Mouse (Mus musculus): ENCODE data around the gene Sirt2. TPM values are rescaled to one million over a fixed set of nuclear protein-coding genes. Genes with fewer than 3 reads are reported as not detected.

The Sirt2 gene
- polyA plus RNA-seq, 1 experiment: 203 TPM

DNA sequence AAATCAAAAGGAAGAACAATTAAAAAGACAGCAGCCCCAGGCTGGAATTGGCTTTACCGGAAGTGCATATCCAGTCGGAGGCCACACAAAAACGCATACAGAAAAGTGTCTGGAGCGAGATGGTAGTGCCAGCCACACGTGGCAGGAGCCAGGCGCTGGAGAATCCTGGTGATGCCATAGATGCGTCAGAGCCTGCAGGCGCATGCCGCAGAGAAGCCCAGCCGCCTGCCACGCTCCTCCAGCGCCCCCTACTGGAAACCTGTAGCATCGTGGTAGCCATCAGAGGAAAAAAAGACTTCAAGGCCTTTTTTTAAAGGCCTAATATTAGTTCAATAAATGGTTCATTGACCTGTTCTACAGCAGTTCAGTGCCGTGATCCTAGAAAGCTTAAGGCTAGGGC lies 39.9 kb upstream of the Sirt2 start:
- Histone ChIP-seq H3K27ac (ENCODE audit: control insufficient read depth, insufficient read depth, low read depth, low read length) (no peak overlapping the region), H3K4me1 (ENCODE audit: control insufficient read depth, insufficient read depth, low read length) (peaks cover 4% of the 10 kb centered on the region; the same call in 1 of the 2 replicates), H3K4me3 (ENCODE audit: control insufficient read depth, low read depth, low read length) (peak overlapping the region; percentile 65), H3K36me3 (ENCODE audit: control insufficient read depth, insufficient read depth, low read length) (no peaks in the 10 kb centered on the region), H3K27me3 (ENCODE audit: control insufficient read depth, insufficient read depth, low read length) (no peaks in the 10 kb centered on the region)
- no peak for TF ChIP-seq POLR2A (IDR thresholded peaks at IDR 0.05; ENCODE audit: control insufficient read depth, low read depth, low read length)
- TF ChIP-seq CTCF (IDR thresholded peaks at IDR 0.05; ENCODE audit: control insufficient read depth, insufficient read depth, insufficient replicate concordance, low read depth, low read length): peak; percentile 87

DNA sequence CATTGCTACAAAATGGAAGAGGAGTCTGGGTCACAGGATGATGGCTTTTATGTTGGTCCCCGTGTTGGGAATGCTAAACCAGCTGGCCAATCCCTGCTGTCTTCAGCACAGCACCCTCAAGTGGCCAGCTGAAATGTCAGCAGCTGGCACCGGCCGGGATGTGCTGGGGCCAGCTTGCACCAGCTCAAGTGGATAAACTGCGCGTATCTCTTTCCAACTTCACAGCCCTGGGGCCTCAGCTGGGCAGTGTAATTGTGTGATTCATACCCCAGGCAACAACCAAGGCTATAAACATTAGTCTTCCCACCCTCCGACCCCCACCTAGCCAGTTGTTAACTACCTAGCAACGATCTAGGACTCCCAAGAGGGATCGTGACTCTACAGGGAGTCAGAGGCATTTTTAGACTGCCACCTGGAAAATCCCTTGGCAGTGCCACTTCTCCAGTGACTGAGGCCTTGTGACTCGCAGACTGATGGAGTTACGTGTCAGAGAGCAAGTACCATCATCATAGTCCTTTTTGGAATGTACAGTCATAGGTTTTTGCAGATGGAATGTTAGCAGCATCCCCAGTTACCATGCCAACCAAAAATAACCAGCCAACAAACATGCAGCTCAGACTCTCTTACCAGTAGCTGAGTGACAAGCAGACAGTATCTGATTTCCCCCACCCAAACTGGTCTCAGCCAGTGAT lies 38.7 kb upstream of the Sirt2 start:
- Histone ChIP-seq H3K27me3 (ENCODE audit: control insufficient read depth, insufficient read depth, low read length) (no peaks in the 10 kb centered on the region), H3K36me3 (ENCODE audit: control insufficient read depth, insufficient read depth, low read length) (no peaks in the 10 kb centered on the region), H3K27ac (ENCODE audit: control insufficient read depth, insufficient read depth, low read depth, low read length) (no peak overlapping the region), H3K4me3 (ENCODE audit: control insufficient read depth, low read depth, low read length) (no peak overlapping the region), H3K4me1 (ENCODE audit: control insufficient read depth, insufficient read depth, low read length) (peaks cover 11% of the 10 kb centered on the region)
- TF ChIP-seq POLR2A (IDR thresholded peaks at IDR 0.05; ENCODE audit: control insufficient read depth, low read depth, low read length) (no peak), CTCF (IDR thresholded peaks at IDR 0.05; ENCODE audit: control insufficient read depth, insufficient read depth, insufficient replicate concordance, low read depth, low read length) (peak; percentile 31; the same call in 1 of the 2 replicates)

DNA sequence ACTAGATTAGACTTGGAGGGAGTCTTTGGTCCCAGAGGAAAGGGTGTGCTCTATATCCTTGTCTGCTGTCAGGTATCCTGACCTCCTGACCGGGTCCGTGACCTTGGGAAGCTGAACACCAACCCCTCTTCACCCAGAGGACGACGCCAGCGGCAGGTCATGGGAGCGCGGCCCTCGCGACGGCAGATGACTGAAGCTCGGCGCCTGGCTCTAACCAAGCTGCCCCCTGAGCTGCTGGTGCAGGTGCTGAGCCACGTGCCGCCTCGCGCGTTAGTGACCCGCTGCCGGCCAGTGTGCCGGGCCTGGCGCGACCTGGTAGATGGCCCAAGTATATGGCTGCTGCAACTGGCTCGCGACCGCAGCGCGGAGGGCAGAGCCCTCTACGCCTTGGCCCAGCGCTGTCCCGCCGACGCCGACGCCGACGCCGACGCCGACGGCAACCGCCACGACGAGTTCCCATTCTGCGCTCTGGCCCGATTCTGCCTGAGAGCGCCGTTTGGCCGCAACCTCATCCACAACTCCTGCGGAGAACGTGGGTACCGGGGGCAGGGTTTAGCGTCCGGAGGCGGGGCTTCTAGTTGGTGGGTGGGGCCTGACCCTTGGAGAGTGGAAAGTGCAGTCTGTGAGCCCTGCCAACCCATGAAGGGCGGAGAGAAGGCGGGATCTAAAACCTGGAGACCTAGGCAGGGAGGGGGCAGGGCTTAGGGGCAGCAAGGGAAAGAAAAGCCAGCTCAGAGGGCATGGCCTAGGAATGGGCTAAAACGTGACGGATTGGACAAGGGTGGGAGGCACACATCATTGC lies 34.0 kb upstream of the Sirt2 start:
- TF ChIP-seq CTCF (IDR thresholded peaks at IDR 0.05; ENCODE audit: control insufficient read depth, insufficient read depth, insufficient replicate concordance, low read depth, low read length): no peak
- TF ChIP-seq POLR2A (IDR thresholded peaks at IDR 0.05; ENCODE audit: control insufficient read depth, low read depth, low read length): peak; percentile 30; the same call in 1 of the 2 replicates
- H3K27ac ChIP-seq (ENCODE audit: control insufficient read depth, insufficient read depth, low read depth, low read length): peak overlapping the region; percentile 32; the same call in 1 of the 2 replicates
- H3K36me3 ChIP-seq (ENCODE audit: control insufficient read depth, insufficient read depth, low read length): no peaks in the 10 kb centered on the region

DNA sequence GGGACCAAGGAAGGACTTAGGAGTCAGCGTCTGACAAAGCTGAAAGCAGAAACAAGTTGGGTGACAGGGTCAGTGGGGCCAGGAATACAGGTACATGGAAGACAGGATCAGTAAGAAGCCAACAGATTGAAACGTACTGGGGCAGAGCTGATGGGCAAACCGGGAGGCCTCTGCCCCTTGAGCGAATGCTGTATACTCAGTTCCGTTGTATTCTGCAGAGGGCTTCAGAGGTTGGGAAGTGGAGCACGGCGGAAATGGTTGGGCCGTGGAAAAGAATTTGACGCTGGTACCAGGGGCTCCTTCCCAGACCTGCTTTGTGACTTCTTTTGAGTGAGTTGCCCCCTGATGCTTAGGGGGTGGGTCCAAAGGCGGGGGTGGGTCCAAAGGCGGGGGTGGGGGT lies 33.3 kb upstream of the Sirt2 start:
- H3K36me3 ChIP-seq (ENCODE audit: control insufficient read depth, insufficient read depth, low read length): no peaks in the 10 kb centered on the region
- TF ChIP-seq POLR2A (IDR thresholded peaks at IDR 0.05; ENCODE audit: control insufficient read depth, low read depth, low read length) (no peak), CTCF (IDR thresholded peaks at IDR 0.05; ENCODE audit: control insufficient read depth, insufficient read depth, insufficient replicate concordance, low read depth, low read length) (no peak)
- no peak overlapping the region for H3K27ac ChIP-seq (ENCODE audit: control insufficient read depth, insufficient read depth, low read depth, low read length)
- peaks cover 17% of the 10 kb centered on the region for H3K4me1 ChIP-seq (ENCODE audit: control insufficient read depth, insufficient read depth, low read length)
- H3K4me3 ChIP-seq (ENCODE audit: control insufficient read depth, low read depth, low read length): peak overlapping the region; percentile 73
- no peaks in the 10 kb centered on the region for H3K27me3 ChIP-seq (ENCODE audit: control insufficient read depth, insufficient read depth, low read length)

More for the DNA sequence above, 34.0 kb upstream of the Sirt2 start:
- no peaks in the 10 kb centered on the region for H3K27me3 ChIP-seq (ENCODE audit: control insufficient read depth, insufficient read depth, low read length)
- peaks cover 21% of the 10 kb centered on the region for H3K4me1 ChIP-seq (ENCODE audit: control insufficient read depth, insufficient read depth, low read length)
- H3K4me3 ChIP-seq (ENCODE audit: control insufficient read depth, low read depth, low read length): peak overlapping the region; percentile 73

DNA sequence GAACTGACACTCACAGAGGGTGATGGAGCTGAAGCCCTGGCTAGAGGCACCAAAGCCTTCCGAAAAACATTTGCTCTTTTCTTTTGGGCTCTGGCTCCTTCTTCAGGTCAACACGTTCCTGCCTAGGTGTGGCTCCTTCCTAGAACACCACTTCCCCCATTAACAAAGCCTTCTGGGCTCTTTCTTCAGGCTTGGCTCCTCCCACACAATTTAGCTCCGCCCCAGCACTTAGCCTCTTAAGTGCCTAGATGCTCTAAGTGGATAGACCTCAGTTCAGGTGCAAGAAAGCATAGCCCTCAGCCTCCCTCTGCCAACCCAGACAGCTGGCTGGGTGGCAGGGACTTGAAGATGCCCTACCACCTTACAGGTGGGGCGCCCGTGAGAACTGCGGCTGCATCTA lies 30.8 kb upstream of the Sirt2 start:
- TF ChIP-seq CTCF (IDR thresholded peaks at IDR 0.05; ENCODE audit: control insufficient read depth, insufficient read depth, insufficient replicate concordance, low read depth, low read length) (no peak), POLR2A (IDR thresholded peaks at IDR 0.05; ENCODE audit: control insufficient read depth, low read depth, low read length) (no peak)
- peaks cover 19% of the 10 kb centered on the region for H3K4me1 ChIP-seq (ENCODE audit: control insufficient read depth, insufficient read depth, low read length)
- no peak overlapping the region for H3K27ac ChIP-seq (ENCODE audit: control insufficient read depth, insufficient read depth, low read depth, low read length)
- no peak overlapping the region for H3K4me3 ChIP-seq (ENCODE audit: control insufficient read depth, low read depth, low read length)
- H3K36me3 ChIP-seq (ENCODE audit: control insufficient read depth, insufficient read depth, low read length): no peaks in the 10 kb centered on the region
- H3K27me3 ChIP-seq (ENCODE audit: control insufficient read depth, insufficient read depth, low read length): no peaks in the 10 kb centered on the region

DNA sequence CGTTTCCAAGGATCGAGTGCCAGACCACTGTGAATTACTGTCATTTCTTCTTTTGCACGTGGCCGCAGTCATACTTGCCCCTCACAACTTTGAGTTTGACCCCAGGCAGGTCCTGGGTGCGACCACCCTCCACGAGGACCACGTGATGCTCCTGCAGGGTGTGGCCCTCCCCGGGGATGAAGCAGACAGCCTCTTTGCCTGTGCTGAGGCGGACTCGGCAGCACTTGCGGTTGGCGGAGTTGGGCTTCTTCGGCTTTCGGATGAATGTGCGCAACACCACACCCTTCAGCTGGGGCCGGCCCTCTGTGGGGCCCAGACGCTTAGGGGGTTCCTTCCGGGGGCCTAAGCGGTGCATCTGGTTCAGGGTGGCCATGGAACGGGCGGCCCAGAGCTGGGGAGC lies 26.7 kb upstream of the Sirt2 start:
- peak overlapping the region; percentile 63 for H3K4me3 ChIP-seq (ENCODE audit: control insufficient read depth, low read depth, low read length)

DNA sequence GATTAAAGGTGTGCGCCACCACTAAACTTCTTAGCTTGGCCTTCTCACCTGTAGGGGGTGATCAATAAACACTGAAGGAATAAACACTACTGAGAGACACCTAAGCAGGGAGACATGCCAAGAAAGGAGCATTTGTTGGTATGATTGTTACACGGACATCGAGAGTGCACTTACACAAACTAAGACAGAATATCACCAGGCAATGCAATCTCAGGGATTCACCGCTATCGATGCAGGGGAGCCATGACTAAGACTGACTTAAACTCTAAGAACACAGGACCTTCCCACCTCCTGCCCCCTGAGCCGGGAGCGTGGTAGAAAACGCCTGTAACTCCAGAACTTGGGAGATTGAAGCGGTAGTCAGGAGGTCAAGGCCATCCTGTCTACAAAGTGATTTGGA lies 25.6 kb upstream of the Sirt2 start:
- no peaks in the 10 kb centered on the region for H3K36me3 ChIP-seq (ENCODE audit: control insufficient read depth, insufficient read depth, low read length)
- H3K4me3 ChIP-seq (ENCODE audit: control insufficient read depth, low read depth, low read length): peak overlapping the region; percentile 100
- H3K27ac ChIP-seq (ENCODE audit: control insufficient read depth, insufficient read depth, low read depth, low read length): peak overlapping the region; percentile 99
- H3K27me3 ChIP-seq (ENCODE audit: control insufficient read depth, insufficient read depth, low read length): no peaks in the 10 kb centered on the region
- peaks cover 9% of the 10 kb centered on the region for H3K4me1 ChIP-seq (ENCODE audit: control insufficient read depth, insufficient read depth, low read length)
- TF ChIP-seq POLR2A (IDR thresholded peaks at IDR 0.05; ENCODE audit: control insufficient read depth, low read depth, low read length): no peak
- no peak for TF ChIP-seq CTCF (IDR thresholded peaks at IDR 0.05; ENCODE audit: control insufficient read depth, insufficient read depth, insufficient replicate concordance, low read depth, low read length)

More for the DNA sequence above, 26.7 kb upstream of the Sirt2 start:
- TF ChIP-seq POLR2A (IDR thresholded peaks at IDR 0.05; ENCODE audit: control insufficient read depth, low read depth, low read length): no peak
- no peak for TF ChIP-seq CTCF (IDR thresholded peaks at IDR 0.05; ENCODE audit: control insufficient read depth, insufficient read depth, insufficient replicate concordance, low read depth, low read length)
- H3K4me1 ChIP-seq (ENCODE audit: control insufficient read depth, insufficient read depth, low read length): peaks cover 14% of the 10 kb centered on the region
- no peak overlapping the region for H3K27ac ChIP-seq (ENCODE audit: control insufficient read depth, insufficient read depth, low read depth, low read length)
- H3K27me3 ChIP-seq (ENCODE audit: control insufficient read depth, insufficient read depth, low read length): no peaks in the 10 kb centered on the region
- H3K36me3 ChIP-seq (ENCODE audit: control insufficient read depth, insufficient read depth, low read length): no peaks in the 10 kb centered on the region

Measured in testis, adult 2 months (tissue).